Mouse (Mus musculus) spleen, embryonic (tissue): ENCODE data around the gene Hist1h4h.
"Not testable (repeated sequence)": the region's sequence is repeated elsewhere in the genome, so short reads cannot be mapped to it uniquely, and the experiment has no call there.

Source experiments
- CTCF ChIA-PET: fragments of 350-600 bp; sonication (Branson Sonifier 250); formaldehyde crosslinking; loops from one replicate; lab custom pipeline; 2022; lab: Charles Lee

The Hist1h4h gene

GRCm38 (mm10) chr13:23573034-23573897 lies 42.4 kb downstream of the Hist1h4h start:
- CTCF ChIA-PET, result not testable (repeated sequence)

GRCm38 (mm10) chr13:23573898-23574524 lies 43.2 kb downstream of the Hist1h4h start, which contains the start of the genes Hist1h2bf and Hist1h2ad:
Gene Hist1h2bf, minus strand, starts transcription at chr13:23574196.
Gene Hist1h2ad, plus strand, starts transcription at chr13:23574381.
- CTCF ChIA-PET, result not testable (repeated sequence)

DNA sequence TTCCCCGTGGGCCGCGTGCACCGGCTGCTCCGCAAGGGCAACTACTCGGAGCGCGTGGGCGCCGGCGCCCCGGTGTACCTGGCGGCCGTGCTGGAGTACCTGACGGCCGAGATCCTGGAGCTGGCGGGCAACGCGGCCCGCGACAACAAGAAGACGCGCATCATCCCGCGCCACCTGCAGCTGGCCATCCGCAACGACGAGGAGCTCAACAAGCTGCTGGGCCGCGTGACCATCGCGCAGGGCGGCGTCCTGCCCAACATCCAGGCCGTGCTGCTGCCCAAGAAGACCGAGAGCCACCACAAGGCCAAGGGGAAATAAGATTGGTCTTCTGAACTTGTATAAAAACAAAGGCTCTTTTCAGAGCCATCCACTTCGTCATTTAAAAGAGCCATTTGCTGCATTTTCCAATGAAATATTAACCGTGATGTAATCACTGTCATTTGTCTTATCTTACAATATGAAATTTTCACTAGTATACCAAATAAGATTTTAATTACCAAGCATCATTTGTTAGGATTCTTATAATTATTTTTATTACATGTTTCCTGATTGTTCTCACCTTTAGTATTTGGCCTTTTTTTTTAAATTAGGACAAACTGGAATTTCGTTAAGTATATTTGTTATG lies 43.8 kb downstream of the Hist1h4h start:
- CTCF ChIA-PET, result not testable (repeated sequence)

DNA sequence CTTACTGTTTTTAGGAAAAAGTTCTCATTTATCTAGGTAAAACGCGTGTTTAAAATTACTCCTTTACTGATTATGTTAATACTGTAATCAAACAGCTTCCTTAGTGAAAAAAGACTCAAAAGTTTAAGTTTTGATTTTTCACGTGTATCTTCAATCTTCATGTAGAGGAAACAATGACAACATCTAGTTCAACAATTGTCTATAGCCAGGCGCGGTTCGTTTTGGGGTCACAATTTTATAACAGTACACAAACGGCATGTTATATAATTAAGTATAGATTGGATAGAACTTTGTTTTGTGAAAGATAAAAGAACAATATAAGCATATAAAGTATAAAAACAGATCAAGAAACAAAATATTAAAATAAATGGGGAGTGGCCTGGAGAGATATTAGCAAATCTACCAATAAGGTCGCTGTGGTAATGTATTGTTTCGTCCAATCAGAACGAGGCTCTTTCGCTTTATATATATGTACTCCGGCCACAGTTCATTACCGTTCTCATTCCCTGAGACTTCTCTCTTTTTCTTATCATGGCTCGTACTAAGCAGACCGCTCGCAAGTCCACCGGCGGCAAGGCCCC lies 44.5 kb downstream of the Hist1h4h start, which contains the start of gene Hist1h3d:
Gene Hist1h3d (plus strand): TSS at position 493 of the 581 bp plus-strand sequence.
- CTCF ChIA-PET, result no interaction called here

- CTCF ChIA-PET, result interaction anchor here (0.5 kb wide), 2 partner anchors 13 to 1683 kb away, joined by 3 read pairs; no protein-coding TSS in a partner anchor
Measured at GRCm38 (mm10) chr13:23575864-23576313, 45.0 kb downstream of the Hist1h4h start.

- CTCF ChIA-PET, result interaction anchor here (0.5 kb wide), 2 partner anchors 14 to 1684 kb away, joined by 3 read pairs; no protein-coding TSS in a partner anchor
Measured at GRCm38 (mm10) chr13:23576351-23576881, 45.6 kb downstream of the Hist1h4h start.

- CTCF ChIA-PET, result no interaction called here
Measured at GRCm38 (mm10) chr13:23576906-23577639, 46.2 kb downstream of the Hist1h4h start.

- CTCF ChIA-PET, result no interaction called here
Measured at GRCm38 (mm10) chr13:23577835-23578234, 47.0 kb downstream of the Hist1h4h start.
